ENCODE assay signal across 10 mouse cellular contexts in the genomic region with DNA sequence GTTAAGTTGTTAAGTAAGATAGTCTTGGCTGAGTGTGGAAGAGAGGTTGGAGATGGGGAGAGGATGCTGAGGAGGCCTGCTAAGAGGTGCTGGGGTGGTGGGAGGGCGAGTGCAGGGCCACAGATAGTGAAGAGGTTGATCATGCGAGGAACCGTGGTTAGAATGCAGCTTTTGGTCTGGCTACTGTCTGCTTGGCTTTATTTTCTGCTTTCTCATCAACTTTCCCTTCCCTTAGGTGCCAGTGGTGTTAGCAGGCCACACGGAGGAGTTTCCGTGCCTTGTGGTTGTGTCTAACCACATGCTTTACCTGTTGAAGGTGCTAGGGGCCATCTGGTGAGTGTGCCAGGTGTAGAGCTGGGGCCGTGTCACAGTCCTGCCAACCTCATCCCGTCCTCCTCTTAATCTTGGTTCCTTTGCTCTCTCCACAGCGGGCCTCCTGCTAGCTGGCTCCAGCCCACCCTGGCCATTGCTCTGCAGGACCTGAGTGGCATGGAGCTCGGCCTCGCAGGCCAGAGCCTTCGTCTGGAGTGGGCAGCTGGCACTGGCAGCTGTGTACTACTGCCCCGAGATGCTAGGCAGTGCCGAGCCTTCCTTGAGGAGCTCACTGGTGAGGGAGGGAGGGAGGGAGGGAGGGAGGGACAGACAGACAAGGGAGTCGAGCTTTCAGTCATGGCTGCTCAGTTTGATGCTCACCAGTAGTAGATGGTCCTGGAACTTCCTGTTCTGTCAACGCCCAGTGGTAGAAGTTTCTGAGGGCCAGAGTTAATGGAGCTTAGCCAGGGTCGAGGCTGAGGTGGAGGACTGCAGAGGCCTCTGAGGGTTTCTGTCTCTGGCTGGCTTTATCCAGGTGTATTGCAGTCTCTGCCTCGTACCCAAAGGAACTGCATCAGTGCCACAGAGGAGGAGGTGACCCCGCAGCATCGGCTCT.
"Had no signal": no experiment of that assay in that cellular context is flagged by ENCODE, and none has a peak within 500 bp of the region (broad histone marks: within the 10 kb centered on the region; RNA-seq: fewer than 3 reads in every experiment).

No protein-coding gene starts in this region.

- H3K9ac ChIP-seq: limb, embryonic 12.5 days; liver, embryonic 14.5 days; midbrain, embryonic 13.5 days; neural tube, embryonic 12.5 days had no signal

- H3K4me3 ChIP-seq: limb, embryonic 12.5 days; midbrain, embryonic 13.5 days; neural tube, embryonic 12.5 days had no signal

- DNase-seq: kidney, adult 8-10 months; kidney, postnatal 36 days; layer of hippocampus, adult 9-11 months; layer of hippocampus, postnatal 36 days; lung, adult 18-20 months; thymus, postnatal 36 days had no signal

- H3K27me3 ChIP-seq: limb, embryonic 12.5 days; midbrain, embryonic 13.5 days; neural tube, embryonic 12.5 days had no signal

- H3K9me3 ChIP-seq: limb, embryonic 12.5 days; midbrain, embryonic 13.5 days; neural tube, embryonic 12.5 days had no signal

- H3K4me1 ChIP-seq: limb, embryonic 12.5 days; midbrain, embryonic 13.5 days; neural tube, embryonic 12.5 days had no signal

- H3K4me2 ChIP-seq: limb, embryonic 12.5 days; midbrain, embryonic 13.5 days; neural tube, embryonic 12.5 days had no signal

- H3K27ac ChIP-seq: limb, embryonic 12.5 days; liver, embryonic 14.5 days; midbrain, embryonic 13.5 days; neural tube, embryonic 12.5 days had no signal

- ATAC-seq: midbrain, embryonic 13.5 days had no signal
